Comparison of ENCODE assay signal across 9 mouse cellular contexts in genomic region chrX:8832043-8832442, GRCm38 (mm10). TPM values are rescaled to one million over a fixed set of nuclear protein-coding genes. Genes with fewer than 3 reads are reported as not detected.
DNase-seq lines count a peak whose midpoint lies in the region; ATAC-seq and TF ChIP-seq lines count a peak whose summit lies in the region.
"Had no signal": no experiment of that assay in that cellular context is flagged by ENCODE, and none has a peak within 500 bp of the region (broad histone marks: within the 10 kb centered on the region; RNA-seq: fewer than 3 reads in every experiment).

No protein-coding gene starts in this region.

- TF ChIP-seq CTCF in brain, embryonic 14.5 days (IDR thresholded peaks at IDR 0.05; ENCODE audit: borderline replicate concordance, extremely low read depth, insufficient read depth, insufficient read length) = peak; percentile 40; the same call in 1 of the 2 replicates

- no peak for TF ChIP-seq POLR2A in brain, embryonic 14.5 days (IDR thresholded peaks at IDR 0.05; ENCODE audit: borderline replicate concordance, extremely low read depth, insufficient read depth, insufficient read length, poor library complexity, severe bottlenecking)

- ATAC-seq in cerebellum, adult (ENCODE audit: insufficient number of reproducible peaks, low FRiP score, low TSS enrichment) = no peak

- peak; percentile 21 for DNase-seq in cerebellum, adult 11 months
- peak; percentile 81 for DNase-seq in 3T3-L1 (ENCODE audit: low read depth, low spot score)
- peak; percentile 55 for DNase-seq in brain, embryonic 14.5 days (ENCODE audit: low read depth)
- peak; percentile 39 to 47 for DNase-seq in frontal cortex, postnatal 25 days (ENCODE audit: low spot score in 2 of 2)
- DNase-seq in layer of hippocampus, adult 9-11 months = peak; percentile 27
- peak; percentile 29 for DNase-seq in mesoderm, embryonic 11.5 days (ENCODE audit: low read depth, low spot score)
- DNase-seq in thymus, postnatal 0 days (ENCODE audit: low spot score) = peak; percentile 1

RNA-seq across cellular contexts. Expression of gene Gm6592, which starts 11.8 kb away (rescaled TPM):
- not detected in 2 replicates for polyA plus RNA-seq in brain, embryonic 14.5 days (2012; rRNA removed)
- not detected in 2 replicates for polyA plus RNA-seq in thymus, postnatal 0 days (2015; fragmentation: Nextera tagmentation; extraction: Ambion mirVana)
- polyA plus RNA-seq: neural tube, embryonic 14.5 days had no signal

RNA-seq across cellular contexts. Expression of gene Ssxb5, which starts 28.6 kb away (rescaled TPM):
- polyA plus RNA-seq in brain, embryonic 14.5 days (2012; rRNA removed) = not detected in 2 replicates
- not detected in 2 replicates for polyA plus RNA-seq in thymus, postnatal 0 days (2015; fragmentation: Nextera tagmentation; extraction: Ambion mirVana)
- polyA plus RNA-seq: neural tube, embryonic 14.5 days had no signal

RNA-seq across cellular contexts. Expression of gene Gm5751, which starts 42.0 kb away (rescaled TPM):
- not detected in 2 replicates for polyA plus RNA-seq in brain, embryonic 14.5 days (2012; rRNA removed)
- polyA plus RNA-seq in thymus, postnatal 0 days (2015; fragmentation: Nextera tagmentation; extraction: Ambion mirVana) = not detected in 2 replicates
- polyA plus RNA-seq: neural tube, embryonic 14.5 days had no signal

Comparison
In these comparisons a context has a peak if more than half of its experiments do, and no peak if none do; other contexts are left out.
1. DNase-seq: peak in every context shown above with its lines; median percentile 81 in 3T3-L1; 55 in brain, embryonic 14.5 days; 43 in frontal cortex, postnatal 25 days; 29 in mesoderm, embryonic 11.5 days; 27 in layer of hippocampus, adult 9-11 months; 21 in cerebellum, adult 11 months; 1 in thymus, postnatal 0 days.